Mouse (Mus musculus): ENCODE data around the gene Ldb2.

DNA sequence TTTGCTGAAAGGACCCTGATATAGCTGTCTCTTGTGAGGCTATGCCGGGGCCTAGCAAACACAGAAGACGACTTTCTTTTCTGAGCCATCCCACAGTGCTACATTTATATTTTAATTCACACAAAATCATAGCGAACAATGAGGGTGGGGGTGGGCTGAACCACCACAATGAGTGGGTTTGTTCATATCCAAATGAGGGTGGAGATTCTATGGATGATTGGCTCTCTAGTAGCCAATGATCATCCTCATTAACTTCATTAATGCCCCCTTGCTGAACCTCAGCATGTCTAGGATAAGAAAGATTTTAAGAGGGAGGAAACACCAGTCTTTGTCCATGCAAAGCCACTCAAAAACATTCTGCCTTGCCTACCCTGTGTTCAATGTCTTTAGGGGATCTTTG, 156.4 kb downstream of the Ldb2 start:
- no peak for TF ChIP-seq CTCF (IDR thresholded peaks at IDR 0.05; ENCODE audit: control insufficient read depth, insufficient read depth, insufficient read length)
- no peak for TF ChIP-seq MYOD1 (IDR thresholded peaks at IDR 0.05; ENCODE audit: control insufficient read depth, insufficient read length, low read depth)
